Mouse (Mus musculus) thymus, postnatal 25 days (tissue): Measurements from ENCODE around the gene Dhrs9.
"Not testable (repeated sequence)": the region's sequence is repeated elsewhere in the genome, so short reads cannot be mapped to it uniquely, and the experiment has no call there.

Experiments
- DNase-seq: peaks from one replicate; pipeline ENCODE4 v3.0.0; 2022

The Dhrs9 gene

GRCm38 (mm10) chr2:69380281-69380680 is at the start of gene Dhrs9:
Dhrs9 (plus strand) TSS chr2:69380445.
- no peak for DNase-seq

GRCm38 (mm10) chr2:69331523-69331922 is 48.7 kb upstream of the Dhrs9 start:
- not testable (repeated sequence) for DNase-seq

GRCm38 (mm10) chr2:69341506-69341905 is 38.7 kb upstream of the Dhrs9 start:
- DNase-seq = no peak

- DNase-seq = no peak
Observed at GRCm38 (mm10) chr2:69342496-69343221, 37.6 kb upstream of the Dhrs9 start, which contains the start of gene Abcb11. Abcb11 (minus strand) TSS chr2:69342616.

- DNase-seq = not testable (repeated sequence)
Observed at GRCm38 (mm10) chr2:69355402-69355801, 24.8 kb upstream of the Dhrs9 start.

GRCm38 (mm10) chr2:69364831-69365230 is 15.4 kb upstream of the Dhrs9 start:
- DNase-seq = no peak

- DNase-seq = no peak
Observed at GRCm38 (mm10) chr2:69365275-69365674, 15.0 kb upstream of the Dhrs9 start.

- no peak for DNase-seq
Observed at GRCm38 (mm10) chr2:69376780-69377179, 3.5 kb upstream of the Dhrs9 start.

GRCm38 (mm10) chr2:69379801-69380200 is 444 bp upstream of the Dhrs9 start:
- no peak for DNase-seq

- DNase-seq = no peak
Observed at GRCm38 (mm10) chr2:69381740-69382139, 1.5 kb downstream of the Dhrs9 start.

GRCm38 (mm10) chr2:69382838-69383237 is 2.6 kb downstream of the Dhrs9 start:
- no peak for DNase-seq

- no peak for DNase-seq
Observed at GRCm38 (mm10) chr2:69386118-69386871, 6.0 kb downstream of the Dhrs9 start.

- no peak for DNase-seq
Observed at GRCm38 (mm10) chr2:69393947-69394346, 13.7 kb downstream of the Dhrs9 start.

- no peak for DNase-seq
Observed at GRCm38 (mm10) chr2:69395597-69396248, 15.5 kb downstream of the Dhrs9 start.

GRCm38 (mm10) chr2:69396760-69397435 is 16.7 kb downstream of the Dhrs9 start:
- no peak for DNase-seq

GRCm38 (mm10) chr2:69400866-69401604 is 20.8 kb downstream of the Dhrs9 start:
- DNase-seq = no peak

- no peak for DNase-seq
Observed at GRCm38 (mm10) chr2:69401891-69402290, 21.6 kb downstream of the Dhrs9 start.

GRCm38 (mm10) chr2:69402309-69402708 is 22.1 kb downstream of the Dhrs9 start:
- DNase-seq = no peak

GRCm38 (mm10) chr2:69405692-69406091 is 25.4 kb downstream of the Dhrs9 start:
- no peak for DNase-seq

GRCm38 (mm10) chr2:69414539-69414938 is 34.3 kb downstream of the Dhrs9 start:
- no peak for DNase-seq

- DNase-seq = no peak
Observed at GRCm38 (mm10) chr2:69415070-69415469, 34.8 kb downstream of the Dhrs9 start.

- no peak for DNase-seq
Observed at GRCm38 (mm10) chr2:69418294-69418881, 38.1 kb downstream of the Dhrs9 start.
